Mouse (Mus musculus): ENCODE data around the gene Meis2. TPM values are rescaled to one million over a fixed set of nuclear protein-coding genes. Genes with fewer than 3 reads are reported as not detected.

The Meis2 gene
- polyA plus RNA-seq, 1 experiment from 2014 or later, result 51.4 TPM

GRCm38 (mm10) chr2:115956786-115957185 is 108.9 kb downstream of the Meis2 start:
- H3K9me3 ChIP-seq (ENCODE audit: control insufficient read depth, low read length), result no peaks in the 10 kb centered on the region
- no peak overlapping the region for H3K9ac ChIP-seq (ENCODE audit: low read length)
- no peaks in the 10 kb centered on the region for H3K27me3 ChIP-seq (ENCODE audit: control insufficient read depth, insufficient read depth, low read length)
- no peak overlapping the region for H3K4me2 ChIP-seq (ENCODE audit: low read depth, severe bottlenecking)
- DNase-seq (ENCODE audit: low spot score) (no peak), ATAC-seq (ENCODE audit: insufficient number of reproducible peaks, low FRiP score, low TSS enrichment, low read depth) (no peak)
- no peak overlapping the region for H3K27ac ChIP-seq (replicated peaks; ENCODE audit: low read depth, low read length)
- WGBS, result 84% methylated on average over 2 of the region's 2 CpGs
- H3K4me3 ChIP-seq (ENCODE audit: low read depth, low read length), result no peak overlapping the region
- no peaks in the 10 kb centered on the region for H3K36me3 ChIP-seq (ENCODE audit: control insufficient read depth, insufficient read depth, low read length)
- no peaks in the 10 kb centered on the region for H3K4me1 ChIP-seq (ENCODE audit: control insufficient read depth, insufficient read depth, low read length)

DNA sequence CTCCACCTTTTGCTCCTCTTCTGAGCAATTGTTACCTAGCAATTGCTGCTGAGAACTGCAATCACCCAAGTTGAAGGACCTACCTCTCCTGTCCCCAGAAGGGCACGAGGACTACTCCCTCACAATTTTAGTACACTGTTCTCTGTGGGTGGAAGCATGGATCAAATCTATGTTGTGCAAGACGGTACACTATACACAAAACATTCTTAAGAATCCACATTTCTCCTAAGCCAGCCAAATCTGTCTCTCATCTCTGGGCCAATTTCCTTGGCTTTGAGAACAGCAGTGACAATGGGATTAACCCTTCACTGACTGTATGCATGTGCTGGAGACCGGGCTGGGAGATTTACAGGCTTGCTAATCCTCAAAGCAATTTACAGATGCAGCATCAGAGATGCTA is 115.0 kb downstream of the Meis2 start:
- ATAC-seq (ENCODE audit: insufficient number of reproducible peaks, low FRiP score, low TSS enrichment, low read depth) (no peak), DNase-seq (ENCODE audit: low spot score) (no peak)
- no peak overlapping the region for H3K27ac ChIP-seq (replicated peaks; ENCODE audit: low read depth, low read length)
- no peaks in the 10 kb centered on the region; the same call in 1 of the 2 replicates for H3K4me1 ChIP-seq (ENCODE audit: control insufficient read depth, insufficient read depth, low read length)
- no peak overlapping the region for H3K9ac ChIP-seq (ENCODE audit: low read length)
- H3K9me3 ChIP-seq (ENCODE audit: control insufficient read depth, low read length), result no peaks in the 10 kb centered on the region
- no peaks in the 10 kb centered on the region for H3K36me3 ChIP-seq (ENCODE audit: control insufficient read depth, insufficient read depth, low read length)
- 54% methylated on average over 3 of the region's 3 CpGs for whole genome bisulfite sequencing
- H3K27me3 ChIP-seq (ENCODE audit: control insufficient read depth, insufficient read depth, low read length), result no peaks in the 10 kb centered on the region
- no peak overlapping the region for H3K4me3 ChIP-seq (ENCODE audit: low read depth, low read length)
- no peak overlapping the region for H3K4me2 ChIP-seq (ENCODE audit: low read depth, severe bottlenecking)

- H3K27ac ChIP-seq (replicated peaks; ENCODE audit: low read depth, low read length), result no peak overlapping the region
- H3K9me3 ChIP-seq (ENCODE audit: control insufficient read depth, low read length), result no peaks in the 10 kb centered on the region
- no peak overlapping the region for H3K4me2 ChIP-seq (ENCODE audit: low read depth, severe bottlenecking)
- WGBS, result 89% methylated on average over 7 of the region's 7 CpGs
- no peaks in the 10 kb centered on the region for H3K36me3 ChIP-seq (ENCODE audit: control insufficient read depth, insufficient read depth, low read length)
- no peak overlapping the region for H3K9ac ChIP-seq (ENCODE audit: low read length)
- ATAC-seq (ENCODE audit: insufficient number of reproducible peaks, low FRiP score, low TSS enrichment, low read depth) (no peak), DNase-seq (ENCODE audit: low spot score) (no peak)
- no peaks in the 10 kb centered on the region; the same call in 1 of the 2 replicates for H3K4me1 ChIP-seq (ENCODE audit: control insufficient read depth, insufficient read depth, low read length)
- no peaks in the 10 kb centered on the region for H3K27me3 ChIP-seq (ENCODE audit: control insufficient read depth, insufficient read depth, low read length)
- no peak overlapping the region for H3K4me3 ChIP-seq (ENCODE audit: low read depth, low read length)
Observed at GRCm38 (mm10) chr2:115948630-115949426, 116.8 kb downstream of the Meis2 start.

- no peak overlapping the region for H3K9ac ChIP-seq (ENCODE audit: low read length)
- peak; percentile 44; the same call in 1 of the 2 replicates for ATAC-seq (ENCODE audit: insufficient number of reproducible peaks, low FRiP score, low TSS enrichment, low read depth)
- H3K27me3 ChIP-seq (ENCODE audit: control insufficient read depth, insufficient read depth, low read length), result no peaks in the 10 kb centered on the region
- no peaks in the 10 kb centered on the region for H3K36me3 ChIP-seq (ENCODE audit: control insufficient read depth, insufficient read depth, low read length)
- no peak overlapping the region for H3K4me3 ChIP-seq (ENCODE audit: low read depth, low read length)
- H3K9me3 ChIP-seq (ENCODE audit: control insufficient read depth, low read length), result no peaks in the 10 kb centered on the region
- DNase-seq (ENCODE audit: low spot score), result peak; percentile 34
- H3K27ac ChIP-seq (replicated peaks; ENCODE audit: low read depth, low read length), result no peak overlapping the region
- WGBS, result 26% methylated on average over 7 of the region's 7 CpGs
- no peaks in the 10 kb centered on the region; the same call in 1 of the 2 replicates for H3K4me1 ChIP-seq (ENCODE audit: control insufficient read depth, insufficient read depth, low read length)
- H3K4me2 ChIP-seq (ENCODE audit: low read depth, severe bottlenecking), result no peak overlapping the region
Observed at GRCm38 (mm10) chr2:115947714-115948226, 117.9 kb downstream of the Meis2 start.

- DNase-seq (ENCODE audit: low spot score), result no peak
- Histone ChIP-seq H3K4me3 (ENCODE audit: low read depth, low read length) (no peak overlapping the region), H3K4me2 (ENCODE audit: low read depth, severe bottlenecking) (no peak overlapping the region), H3K9me3 (ENCODE audit: control insufficient read depth, low read length) (no peaks in the 10 kb centered on the region), H3K36me3 (ENCODE audit: control insufficient read depth, insufficient read depth, low read length) (no peaks in the 10 kb centered on the region), H3K9ac (ENCODE audit: low read length) (no peak overlapping the region), H3K4me1 (ENCODE audit: control insufficient read depth, insufficient read depth, low read length) (no peaks in the 10 kb centered on the region), H3K27ac (replicated peaks; ENCODE audit: low read depth, low read length) (no peak overlapping the region), H3K27me3 (ENCODE audit: control insufficient read depth, insufficient read depth, low read length) (no peaks in the 10 kb centered on the region)
- ATAC-seq (ENCODE audit: insufficient number of reproducible peaks, low FRiP score, low TSS enrichment, low read depth), result no peak
- 65% methylated on average over 8 of the region's 8 CpGs for WGBS
Observed at GRCm38 (mm10) chr2:115943044-115943443, 122.6 kb downstream of the Meis2 start.

DNA sequence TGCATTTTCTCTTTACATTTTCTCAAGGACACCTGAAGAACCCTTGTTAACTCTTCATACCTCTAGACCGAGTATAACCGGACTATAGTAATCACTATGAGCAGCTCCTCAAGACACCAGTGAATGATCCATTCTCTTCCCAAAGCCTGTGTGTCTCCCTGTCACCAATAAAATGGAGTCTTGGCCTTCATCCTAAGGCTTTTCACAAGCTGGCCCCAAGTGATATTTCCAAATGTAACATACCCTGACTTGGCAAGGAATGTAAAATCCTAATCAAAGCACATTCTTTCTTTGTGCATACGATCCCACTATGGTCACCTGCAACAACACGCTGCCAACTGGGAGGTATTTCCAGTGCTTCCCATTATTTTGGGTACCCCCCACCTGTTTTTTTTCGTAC is 125.8 kb downstream of the Meis2 start:
- ATAC-seq (ENCODE audit: insufficient number of reproducible peaks, low FRiP score, low TSS enrichment, low read depth) (no peak), DNase-seq (ENCODE audit: low spot score) (no peak)
- no peaks in the 10 kb centered on the region for H3K4me1 ChIP-seq (ENCODE audit: control insufficient read depth, insufficient read depth, low read length)
- 93% methylated on average over 5 of the region's 5 CpGs for WGBS
- no peak overlapping the region for H3K9ac ChIP-seq (ENCODE audit: low read length)
- no peaks in the 10 kb centered on the region for H3K27me3 ChIP-seq (ENCODE audit: control insufficient read depth, insufficient read depth, low read length)
- no peak overlapping the region for H3K4me2 ChIP-seq (ENCODE audit: low read depth, severe bottlenecking)
- H3K4me3 ChIP-seq (ENCODE audit: low read depth, low read length), result no peak overlapping the region
- H3K27ac ChIP-seq (replicated peaks; ENCODE audit: low read depth, low read length), result no peak overlapping the region
- H3K36me3 ChIP-seq (ENCODE audit: control insufficient read depth, insufficient read depth, low read length), result no peaks in the 10 kb centered on the region
- H3K9me3 ChIP-seq (ENCODE audit: control insufficient read depth, low read length), result no peaks in the 10 kb centered on the region

DNA sequence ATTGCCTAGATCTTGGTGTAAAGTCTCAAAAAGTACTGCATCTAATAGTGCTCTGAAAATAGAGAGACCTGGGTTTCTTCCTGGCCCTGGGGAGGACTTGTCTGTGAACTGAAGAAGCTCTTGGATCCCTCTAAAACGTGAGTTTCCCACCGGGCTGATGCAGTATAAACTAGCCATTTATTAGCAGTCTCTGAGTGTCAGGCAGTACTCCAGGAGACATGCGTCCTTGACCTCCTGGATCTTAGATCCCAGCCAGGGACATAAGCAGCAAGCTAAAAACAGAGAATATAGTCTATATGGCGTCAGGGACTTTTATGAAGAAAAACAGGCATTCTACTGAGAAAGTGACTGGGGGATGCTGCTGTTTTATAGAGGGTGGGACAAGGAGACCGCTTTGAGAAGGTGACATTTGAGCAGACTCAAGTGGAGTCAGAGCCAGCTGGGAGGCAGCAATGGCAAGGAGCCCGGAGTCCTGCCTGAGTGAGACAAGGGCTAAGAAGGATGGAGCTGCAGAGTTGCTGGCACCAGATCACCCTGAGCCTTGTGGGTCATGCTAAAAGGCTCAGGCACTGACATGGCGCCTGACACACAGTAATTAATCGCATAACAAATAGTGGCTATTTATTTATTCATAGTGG is 126.6 kb downstream of the Meis2 start:
- Histone ChIP-seq H3K9ac (ENCODE audit: low read length) (no peak overlapping the region), H3K9me3 (ENCODE audit: control insufficient read depth, low read length) (no peaks in the 10 kb centered on the region), H3K4me3 (ENCODE audit: low read depth, low read length) (no peak overlapping the region), H3K27ac (replicated peaks; ENCODE audit: low read depth, low read length) (no peak overlapping the region), H3K4me1 (ENCODE audit: control insufficient read depth, insufficient read depth, low read length) (no peaks in the 10 kb centered on the region), H3K4me2 (ENCODE audit: low read depth, severe bottlenecking) (no peak overlapping the region), H3K27me3 (ENCODE audit: control insufficient read depth, insufficient read depth, low read length) (no peaks in the 10 kb centered on the region), H3K36me3 (ENCODE audit: control insufficient read depth, insufficient read depth, low read length) (no peaks in the 10 kb centered on the region)
- no peak for ATAC-seq (ENCODE audit: insufficient number of reproducible peaks, low FRiP score, low TSS enrichment, low read depth)
- 89% methylated on average over 8 of the region's 8 CpGs for WGBS
- DNase-seq (ENCODE audit: low spot score), result no peak

DNA sequence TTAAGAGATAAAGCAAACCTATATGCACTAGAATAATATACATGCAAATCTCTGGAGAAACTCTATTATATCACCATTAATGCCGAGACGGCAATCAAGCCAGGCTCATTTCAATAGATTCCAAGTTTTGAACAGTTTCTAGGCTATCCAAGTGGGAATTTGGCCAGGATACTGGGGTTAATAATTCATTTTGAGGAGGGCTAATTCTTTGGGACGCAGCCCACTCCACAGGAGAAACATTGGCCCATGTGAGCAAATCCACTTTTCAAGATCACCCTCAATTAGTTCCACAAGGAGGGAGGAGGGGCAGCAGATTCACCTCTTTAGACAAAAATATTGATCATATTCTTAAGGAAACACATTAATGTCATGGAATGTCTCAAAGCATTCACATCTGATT is 127.3 kb downstream of the Meis2 start:
- no peak overlapping the region for H3K4me2 ChIP-seq (ENCODE audit: low read depth, severe bottlenecking)
- H3K27ac ChIP-seq (replicated peaks; ENCODE audit: low read depth, low read length), result no peak overlapping the region
- H3K4me3 ChIP-seq (ENCODE audit: low read depth, low read length), result no peak overlapping the region
- H3K9me3 ChIP-seq (ENCODE audit: control insufficient read depth, low read length), result no peaks in the 10 kb centered on the region
- H3K36me3 ChIP-seq (ENCODE audit: control insufficient read depth, insufficient read depth, low read length), result no peaks in the 10 kb centered on the region
- 95% methylated on average over 3 of the region's 3 CpGs for WGBS
- no peaks in the 10 kb centered on the region for H3K4me1 ChIP-seq (ENCODE audit: control insufficient read depth, insufficient read depth, low read length)
- H3K27me3 ChIP-seq (ENCODE audit: control insufficient read depth, insufficient read depth, low read length), result no peaks in the 10 kb centered on the region
- ATAC-seq (ENCODE audit: insufficient number of reproducible peaks, low FRiP score, low TSS enrichment, low read depth) (no peak), DNase-seq (ENCODE audit: low spot score) (no peak)
- no peak overlapping the region for H3K9ac ChIP-seq (ENCODE audit: low read length)

Measured in limb, embryonic 11.5 days (tissue).